Mouse (Mus musculus): ENCODE results near the gene Polr2e. TPM values are rescaled to one million over a fixed set of nuclear protein-coding genes. Genes with fewer than 3 reads are reported as not detected.
A peak's percentile ranks its signal among the peaks of the same experiment; 100 is the strongest.

Gene Polr2e
- polyA plus RNA-seq, 1 experiment from 2014 or later, result 312 TPM

DNA sequence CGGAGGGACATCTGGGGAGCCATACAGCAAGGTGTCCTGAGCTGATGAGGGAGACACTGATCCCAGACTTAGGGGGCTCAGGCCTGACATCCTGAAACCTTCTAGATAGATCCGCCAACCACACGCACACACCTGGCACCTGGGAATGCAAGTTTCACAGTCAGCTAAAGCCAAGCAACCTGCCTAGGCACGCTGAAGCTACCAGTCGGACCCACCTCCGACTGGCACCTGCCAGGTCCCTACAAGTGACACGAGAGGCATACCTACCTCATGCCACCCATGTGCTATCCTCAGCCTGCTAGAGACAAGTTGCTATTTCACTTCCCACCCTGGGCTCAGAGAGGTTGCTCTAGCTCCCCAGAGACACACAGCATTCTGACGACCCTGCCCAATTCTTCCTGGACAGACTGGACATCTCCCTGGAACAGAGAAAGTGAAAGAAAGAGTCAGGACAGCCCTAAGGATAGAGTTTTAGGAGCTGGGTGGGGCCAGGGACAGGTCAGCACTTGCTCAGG, 50.3 kb downstream of the Polr2e start:
- Histone ChIP-seq H3K4me3 (peak overlapping the region; percentile 69), H3K36me3 (replicated peaks) (peaks cover 39% of the 10 kb centered on the region), H3K27me3 (replicated peaks; ENCODE audit: low read depth, poor library complexity, severe bottlenecking) (peaks cover 36% of the 10 kb centered on the region), H3K4me1 (peaks cover 53% of the 10 kb centered on the region), H3K27ac (replicated peaks) (peak overlapping the region; percentile 90), H3K9me3 (peaks cover 9% of the 10 kb centered on the region; the same call in 1 of the 2 replicates)
- 28% methylated on average over 8 of the region's 8 CpGs for WGBS
- DNase-seq (ENCODE audit: low spot score), result no peak

DNA sequence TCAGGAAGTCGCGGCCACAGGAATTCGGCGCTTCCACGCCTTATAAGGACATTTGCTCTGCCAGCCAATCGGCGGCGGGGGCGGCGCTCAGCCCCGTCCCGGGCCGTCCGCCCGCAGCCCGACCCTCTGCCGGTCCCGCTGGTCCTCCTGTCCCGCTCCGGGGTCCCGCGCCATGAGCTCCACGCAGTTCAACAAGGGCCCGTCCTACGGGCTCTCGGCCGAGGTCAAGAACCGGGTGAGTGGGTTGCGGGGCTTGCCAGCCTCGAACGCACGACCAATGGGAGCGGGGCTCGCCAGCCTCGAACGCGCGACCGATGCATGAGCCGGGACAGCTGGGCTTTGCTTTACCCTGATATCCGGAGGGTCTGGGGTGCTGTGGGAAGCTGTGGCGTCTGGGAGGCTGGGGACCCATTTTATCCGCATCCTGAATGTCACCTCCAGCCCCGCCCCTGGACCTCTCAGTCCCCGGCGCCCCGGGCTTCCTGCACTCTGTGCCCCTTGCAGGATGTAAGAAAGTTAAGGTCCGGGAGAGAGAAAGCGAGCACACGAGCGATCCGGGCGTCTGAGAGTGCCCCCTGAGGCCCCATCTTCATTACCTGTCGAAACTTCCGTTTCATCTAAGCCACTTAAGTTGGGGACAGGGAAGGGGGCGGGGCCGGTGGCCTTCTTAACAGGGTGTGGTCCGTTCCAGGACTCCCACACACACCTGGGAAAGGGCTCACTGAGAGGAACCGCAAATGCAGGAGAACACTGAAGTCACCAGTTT, 50.9 kb downstream of the Polr2e start, which contains the start of gene Cnn2:
TSS of gene Cnn2 (plus strand) at position 79 of the 766 bp plus-strand sequence.
- Histone ChIP-seq H3K27ac (replicated peaks) (peak within 1 kb of the TSS; percentile 90), H3K36me3 (replicated peaks) (peaks cover 32% of the 10 kb centered on the region), H3K9me3 (peaks cover 9% of the 10 kb centered on the region; the same call in 1 of the 2 replicates), H3K4me3 (peak within 1 kb of the TSS; percentile 69), H3K27me3 (replicated peaks; ENCODE audit: low read depth, poor library complexity, severe bottlenecking) (peaks cover 36% of the 10 kb centered on the region), H3K4me1 (peaks cover 53% of the 10 kb centered on the region)
- WGBS, result under 1% methylated on average over 59 of the region's 59 CpGs
- peak; percentile 87 for DNase-seq (ENCODE audit: low spot score)

DNA sequence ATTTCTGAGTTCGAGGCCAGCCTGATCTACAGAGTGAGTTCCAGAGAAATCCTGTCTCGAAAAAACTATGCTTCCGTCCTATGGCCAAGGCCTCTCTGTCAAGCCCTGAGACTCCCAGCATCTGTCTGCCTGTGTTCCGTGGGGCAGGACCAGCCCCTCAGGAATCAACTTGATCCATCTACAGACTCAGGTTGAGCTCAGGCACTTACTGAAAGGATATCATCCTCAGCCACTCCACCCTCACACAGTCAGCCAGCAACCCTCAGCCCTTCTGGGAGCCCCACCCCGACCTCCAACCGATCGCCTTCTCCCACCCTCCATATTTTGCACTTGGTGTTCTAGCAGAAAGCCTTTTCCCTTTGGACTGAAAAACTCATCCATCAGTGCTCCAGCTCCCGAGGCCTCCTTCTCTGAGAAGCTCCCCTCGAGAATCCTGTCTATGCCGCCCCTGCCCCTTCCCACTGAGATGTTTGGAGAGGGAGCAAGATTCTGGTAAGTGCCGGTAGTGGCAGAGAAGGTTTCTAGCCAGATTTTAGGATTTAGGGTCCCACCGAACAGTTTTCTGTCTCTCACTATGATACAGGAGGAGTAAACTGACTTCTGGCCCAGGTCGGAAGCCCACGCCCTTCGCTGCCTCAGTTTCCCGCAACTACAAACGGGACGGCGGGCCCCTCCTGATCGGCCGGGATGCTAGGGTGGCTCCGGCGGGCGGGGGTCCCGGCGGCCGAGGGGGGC, 51.7 kb downstream of the Polr2e start:
- 10% methylated on average over 27 of the region's 27 CpGs for WGBS
- Histone ChIP-seq H3K27ac (replicated peaks) (peak overlapping the region; percentile 90), H3K36me3 (replicated peaks) (peaks cover 25% of the 10 kb centered on the region), H3K4me1 (peaks cover 60% of the 10 kb centered on the region), H3K4me3 (peak overlapping the region; percentile 69), H3K27me3 (replicated peaks; ENCODE audit: low read depth, poor library complexity, severe bottlenecking) (peaks cover 36% of the 10 kb centered on the region), H3K9me3 (peaks cover 9% of the 10 kb centered on the region; the same call in 1 of the 2 replicates)
- DNase-seq (ENCODE audit: low spot score), result peak; percentile 48

DNA sequence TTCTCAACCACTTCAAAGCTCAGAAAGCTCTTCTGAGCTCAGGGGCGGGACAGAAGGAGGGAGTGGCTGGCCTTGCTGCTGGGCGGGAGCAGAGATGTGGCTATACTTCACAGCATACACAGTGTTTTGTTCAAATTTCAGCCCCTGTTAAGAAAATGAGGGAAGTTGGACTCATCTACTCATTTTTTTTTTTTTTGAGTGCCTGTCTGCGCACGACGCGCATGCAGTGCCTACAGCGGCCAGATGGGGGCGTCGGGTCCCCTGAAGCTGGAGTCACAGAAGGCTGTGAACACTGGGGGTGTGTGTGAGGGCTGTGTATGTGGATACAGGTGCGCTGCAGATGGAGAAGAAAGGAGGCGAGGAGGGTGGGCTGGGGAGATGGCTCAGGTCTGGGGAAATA, 52.6 kb downstream of the Polr2e start:
- peak overlapping the region; percentile 90 for H3K27ac ChIP-seq (replicated peaks)
- 4% methylated on average over 11 of the region's 11 CpGs for WGBS
- H3K27me3 ChIP-seq (replicated peaks; ENCODE audit: low read depth, poor library complexity, severe bottlenecking), result peaks cover 36% of the 10 kb centered on the region

DNA sequence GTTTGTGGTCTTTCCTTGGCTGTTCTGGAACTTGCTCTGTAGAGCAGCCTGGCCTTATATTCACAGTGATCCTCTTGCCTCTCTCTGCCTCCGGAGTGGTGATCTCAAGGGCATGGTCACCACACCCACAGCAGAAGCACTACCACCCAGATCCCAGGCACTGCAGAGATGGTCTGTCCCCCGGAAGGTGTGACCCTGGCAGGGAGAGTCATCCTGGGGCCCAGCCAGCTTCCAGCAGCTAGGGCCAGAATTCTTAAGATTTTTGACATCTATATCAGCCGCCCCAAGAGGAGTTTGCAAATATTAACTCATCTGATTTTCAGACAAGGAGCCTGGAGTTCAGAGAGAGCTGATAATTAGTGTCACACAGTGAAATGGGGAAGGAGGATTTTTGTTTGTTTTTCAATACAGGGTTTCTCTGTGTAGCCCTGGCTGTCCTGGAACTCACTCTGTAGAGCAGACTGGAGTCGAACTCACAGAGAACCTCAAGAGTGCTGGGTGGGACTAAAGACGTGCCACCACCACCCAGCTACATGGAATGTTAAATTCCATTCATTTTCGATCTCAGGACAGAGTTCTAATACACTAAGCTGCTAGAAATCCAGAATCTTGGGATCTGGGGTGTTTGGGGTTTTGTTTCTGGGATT, 53.2 kb downstream of the Polr2e start:
- Histone ChIP-seq H3K36me3 (replicated peaks) (peaks cover 15% of the 10 kb centered on the region), H3K4me1 (peaks cover 73% of the 10 kb centered on the region), H3K9me3 (peaks cover 4% of the 10 kb centered on the region; the same call in 1 of the 2 replicates), H3K4me3 (peak overlapping the region; percentile 69), H3K27ac (replicated peaks) (peak overlapping the region; percentile 92), H3K27me3 (replicated peaks; ENCODE audit: low read depth, poor library complexity, severe bottlenecking) (peaks cover 36% of the 10 kb centered on the region)
- WGBS, result 44% methylated on average over 6 of the region's 6 CpGs
- DNase-seq (ENCODE audit: low spot score), result no peak

More for the DNA sequence above, 52.6 kb downstream of the Polr2e start:
- peak; percentile 91 for DNase-seq (ENCODE audit: low spot score)
- peaks cover 9% of the 10 kb centered on the region; the same call in 1 of the 2 replicates for H3K9me3 ChIP-seq
- peak overlapping the region; percentile 69 for H3K4me3 ChIP-seq
- H3K36me3 ChIP-seq (replicated peaks), result peaks cover 15% of the 10 kb centered on the region
- H3K4me1 ChIP-seq, result peaks cover 68% of the 10 kb centered on the region

Other genes with a start within 250 kb of the Polr2e start
- gene Prss57, start 248.8 kb downstream of the Polr2e start, polyA plus RNA-seq (2016; fragmentation: Nextera tagmentation; extraction: Ambion mirVana), result 0.05 TPM in 1 of 2 replicates, not detected in the other
- 127 and 129 TPM in 2 replicates for gene Palm, start 246.2 kb downstream of the Polr2e start, polyA plus RNA-seq (2016; fragmentation: Nextera tagmentation; extraction: Ambion mirVana)
- gene Misp, start 218.8 kb downstream of the Polr2e start, polyA plus RNA-seq (2016; fragmentation: Nextera tagmentation; extraction: Ambion mirVana), result 1.7 and 2.2 TPM in 2 replicates
- 406 and 416 TPM in 2 replicates for gene Ptbp1, start 185.4 kb downstream of the Polr2e start, polyA plus RNA-seq (2016; fragmentation: Nextera tagmentation; extraction: Ambion mirVana)
- 9.3 and 12.3 TPM in 2 replicates for gene Prtn3, start 165.3 kb downstream of the Polr2e start, polyA plus RNA-seq (2016; fragmentation: Nextera tagmentation; extraction: Ambion mirVana)
- 123 and 139 TPM in 2 replicates for gene Plppr3, start 165.2 kb downstream of the Polr2e start, polyA plus RNA-seq (2016; fragmentation: Nextera tagmentation; extraction: Ambion mirVana)
- 0.20 TPM in 1 of 2 replicates, not detected in the other for gene Elane, start 153.5 kb downstream of the Polr2e start, polyA plus RNA-seq (2016; fragmentation: Nextera tagmentation; extraction: Ambion mirVana)
- not detected in 2 replicates for gene Cfd, start 148.9 kb downstream of the Polr2e start, polyA plus RNA-seq (2016; fragmentation: Nextera tagmentation; extraction: Ambion mirVana)
- 63.6 and 68.1 TPM in 2 replicates for gene Med16, start 130.9 kb downstream of the Polr2e start, polyA plus RNA-seq (2016; fragmentation: Nextera tagmentation; extraction: Ambion mirVana)
- 3.4 TPM in 1 of 2 replicates, not detected in the other for gene Gm26602, start 128.9 kb downstream of the Polr2e start, polyA plus RNA-seq (2016; fragmentation: Nextera tagmentation; extraction: Ambion mirVana)
- gene Kiss1r, start 122.8 kb downstream of the Polr2e start, polyA plus RNA-seq (2016; fragmentation: Nextera tagmentation; extraction: Ambion mirVana), result 0.33 and 0.37 TPM in 2 replicates
- 125 and 136 TPM in 2 replicates for gene R3hdm4, start 118.6 kb downstream of the Polr2e start, polyA plus RNA-seq (2016; fragmentation: Nextera tagmentation; extraction: Ambion mirVana)
- 15.7 and 18.0 TPM in 2 replicates for gene Arid3a, start 112.8 kb downstream of the Polr2e start, polyA plus RNA-seq (2016; fragmentation: Nextera tagmentation; extraction: Ambion mirVana)
- gene Wdr18, start 79.6 kb downstream of the Polr2e start, polyA plus RNA-seq (2016; fragmentation: Nextera tagmentation; extraction: Ambion mirVana), result 166 TPM in 2 replicates
- 0.13 and 0.44 TPM in 2 replicates for gene Grin3b, start 69.1 kb downstream of the Polr2e start, polyA plus RNA-seq (2016; fragmentation: Nextera tagmentation; extraction: Ambion mirVana)
- 12.3 and 12.4 TPM in 2 replicates for gene Tmem259, start 55.5 kb downstream of the Polr2e start, polyA plus RNA-seq (2016; fragmentation: Nextera tagmentation; extraction: Ambion mirVana)
- 234 and 253 TPM in 2 replicates for gene Cnn2, start 51.2 kb downstream of the Polr2e start, polyA plus RNA-seq (2016; fragmentation: Nextera tagmentation; extraction: Ambion mirVana)
- 2.9 and 3.2 TPM in 2 replicates for gene Abca7, start 43.3 kb downstream of the Polr2e start, polyA plus RNA-seq (2016; fragmentation: Nextera tagmentation; extraction: Ambion mirVana)
- gene Arhgap45, start 23.1 kb downstream of the Polr2e start, polyA plus RNA-seq (2016; fragmentation: Nextera tagmentation; extraction: Ambion mirVana), result 11.2 and 11.3 TPM in 2 replicates
- 618 and 672 TPM in 2 replicates for gene Gpx4, start 7.4 kb upstream of the Polr2e start, polyA plus RNA-seq (2016; fragmentation: Nextera tagmentation; extraction: Ambion mirVana)
- gene Sbno2, start 65.8 kb upstream of the Polr2e start, polyA plus RNA-seq (2016; fragmentation: Nextera tagmentation; extraction: Ambion mirVana), result 16.2 and 18.2 TPM in 2 replicates
- gene Stk11, start 76.0 kb upstream of the Polr2e start, polyA plus RNA-seq (2016; fragmentation: Nextera tagmentation; extraction: Ambion mirVana), result 16.1 and 17.5 TPM in 2 replicates
- 491 and 493 TPM in 2 replicates for gene Atp5d, start 98.8 kb upstream of the Polr2e start, polyA plus RNA-seq (2016; fragmentation: Nextera tagmentation; extraction: Ambion mirVana)
- gene Cbarp, start 101.0 kb upstream of the Polr2e start, polyA plus RNA-seq (2016; fragmentation: Nextera tagmentation; extraction: Ambion mirVana), result 4.9 and 8.5 TPM in 2 replicates
- 22.2 TPM in 2 replicates for gene Midn, start 108.5 kb upstream of the Polr2e start, polyA plus RNA-seq (2016; fragmentation: Nextera tagmentation; extraction: Ambion mirVana)
- 93.2 and 110 TPM in 2 replicates for gene Cirbp, start 126.2 kb upstream of the Polr2e start, polyA plus RNA-seq (2016; fragmentation: Nextera tagmentation; extraction: Ambion mirVana)
- 10.8 and 12.0 TPM in 2 replicates for gene 1600002K03Rik, start 133.1 kb upstream of the Polr2e start, polyA plus RNA-seq (2016; fragmentation: Nextera tagmentation; extraction: Ambion mirVana)
- gene Efna2, start 139.7 kb upstream of the Polr2e start, polyA plus RNA-seq (2016; fragmentation: Nextera tagmentation; extraction: Ambion mirVana), result 45.2 and 50.1 TPM in 2 replicates
- 95.9 and 98.1 TPM in 2 replicates for gene Mum1, start 186.6 kb upstream of the Polr2e start, polyA plus RNA-seq (2016; fragmentation: Nextera tagmentation; extraction: Ambion mirVana)
- gene Ndufs7, start 209.3 kb upstream of the Polr2e start, polyA plus RNA-seq (2016; fragmentation: Nextera tagmentation; extraction: Ambion mirVana), result 303 and 309 TPM in 2 replicates
- 24.4 and 25.0 TPM in 2 replicates for gene Gamt, start 221.2 kb upstream of the Polr2e start, polyA plus RNA-seq (2016; fragmentation: Nextera tagmentation; extraction: Ambion mirVana)
- gene Dazap1, start 221.7 kb upstream of the Polr2e start, polyA plus RNA-seq (2016; fragmentation: Nextera tagmentation; extraction: Ambion mirVana), result 56.2 and 58.5 TPM in 2 replicates

All from embryonic facial prominence, embryonic 10.5 days (tissue).